Mouse (Mus musculus) thymus, adult 2 months (tissue): Measurements from ENCODE around the gene Mtrr.

ENCODE experiments used
- CTCF ChIP-seq: fragments of 200-500 bp; IDR thresholded peaks from 2 replicates; pipeline ENCODE4 v1.5.1; 2012; ENCODE audit warnings: mild to moderate bottlenecking, control low read depth, low read length, moderate library complexity, borderline replicate concordance; ENCODE audit not compliant: control insufficient read depth, poor library complexity, insufficient read depth; ENCODE audit errors: extremely low read depth
- POLR2A ChIP-seq: fragments of 200-500 bp; IDR thresholded peaks from 2 replicates; pipeline ENCODE4 v1.6.1; 2012; ENCODE audit warnings: mild to moderate bottlenecking, low read length, control low read depth, moderate library complexity; ENCODE audit not compliant: control insufficient read depth, poor library complexity, insufficient read depth; ENCODE audit errors: extremely low read depth

- TF ChIP-seq CTCF (no peak), POLR2A (no peak)
Measured at GRCm38 (mm10) chr13:68568548-68568947, 13.4 kb downstream of the Mtrr start.
